ENCODE assay signal across 8 mouse cellular contexts in the genomic region with DNA sequence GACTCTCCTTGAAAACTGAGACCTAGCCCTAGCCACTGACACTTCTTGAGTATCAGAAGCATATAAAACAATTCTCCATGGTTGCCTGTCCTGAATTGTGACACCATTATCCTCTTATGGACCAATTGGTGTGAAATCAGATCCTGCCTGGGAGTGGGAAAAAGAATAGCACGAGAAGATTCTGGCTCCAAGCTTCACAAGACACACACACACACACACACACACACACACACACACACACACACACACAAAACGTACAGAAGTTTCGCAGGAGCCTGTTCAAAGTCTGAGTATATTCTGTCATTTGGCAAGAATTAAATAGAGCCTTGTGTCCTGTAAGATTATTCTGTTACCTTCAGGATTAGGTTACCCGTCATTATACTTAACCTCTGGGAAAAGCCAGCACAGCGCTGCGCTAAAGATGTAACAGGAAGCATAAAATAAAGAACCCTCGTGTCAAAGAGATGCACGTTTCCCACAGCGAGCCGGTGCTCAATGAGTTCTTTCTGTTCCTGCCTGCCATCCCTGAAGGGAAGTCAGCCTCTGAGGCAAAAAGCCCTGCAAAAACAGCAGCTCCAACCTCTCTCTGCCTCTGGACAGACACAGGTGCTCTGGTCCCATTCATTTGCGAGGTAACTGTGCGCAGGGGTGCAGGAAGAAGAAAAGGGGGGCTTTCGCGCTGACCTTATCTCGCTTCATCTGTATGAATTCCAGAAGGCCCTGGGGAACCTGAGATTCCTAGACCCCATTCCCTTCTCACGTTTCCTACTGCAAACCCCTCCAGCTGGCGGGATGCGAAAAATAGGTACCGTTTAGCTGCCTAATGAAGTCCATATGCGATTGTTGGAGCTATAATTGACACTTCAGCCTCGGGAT.
DNase-seq lines count a peak whose midpoint lies in the region; ATAC-seq and TF ChIP-seq lines count a peak whose summit lies in the region.

No protein-coding gene starts in this region.

- H3K27ac ChIP-seq in embryonic facial prominence, embryonic 10.5 days (replicated peaks), result peak overlapping the region; percentile 78
- no peak overlapping the region for H3K27ac ChIP-seq in limb, embryonic 14.5 days (replicated peaks; ENCODE audit: low read depth, low read length)
- H3K27ac ChIP-seq in neural tube, embryonic 11.5 days (ENCODE audit: low read depth, low read length), result no peak overlapping the region

- H3K4me3 ChIP-seq in embryonic facial prominence, embryonic 10.5 days, result peak overlapping the region; percentile 40
- no peak overlapping the region; the same call in 1 of the 2 replicates for H3K4me3 ChIP-seq in limb, embryonic 14.5 days (replicated peaks; ENCODE audit: low read length)
- no peak overlapping the region for H3K4me3 ChIP-seq in neural tube, embryonic 11.5 days (ENCODE audit: low read depth, low read length)

- peak; percentile 84 for DNase-seq in embryonic facial prominence, embryonic 10.5 days (ENCODE audit: low spot score)
- DNase-seq in limb, embryonic 14.5 days (ENCODE audit: low spot score), result peak; percentile 53
- peak; percentile 55 for DNase-seq in neural tube, embryonic 11.5 days (ENCODE audit: low spot score)
- DNase-seq in left cerebral cortex, adult 18-20 months (ENCODE audit: low spot score in 2 of 2), result no peak
- no peak for DNase-seq in adrenal gland, postnatal 36 days
- no peak for DNase-seq in urinary bladder, postnatal 10 days (ENCODE audit: low spot score)
- DNase-seq in layer of hippocampus, postnatal 14 days (ENCODE audit: low spot score in 2 of 2), result no peak

- H3K36me3 ChIP-seq in embryonic facial prominence, embryonic 10.5 days (replicated peaks), result no peaks in the 10 kb centered on the region
- no peaks in the 10 kb centered on the region for H3K36me3 ChIP-seq in limb, embryonic 14.5 days (ENCODE audit: control insufficient read depth, insufficient read depth, low read length)
- H3K36me3 ChIP-seq in neural tube, embryonic 11.5 days (ENCODE audit: control insufficient read depth, insufficient read depth, low read length), result no peaks in the 10 kb centered on the region

- H3K9me3 ChIP-seq in embryonic facial prominence, embryonic 10.5 days, result no peaks in the 10 kb centered on the region
- no peaks in the 10 kb centered on the region for H3K9me3 ChIP-seq in limb, embryonic 14.5 days (ENCODE audit: control insufficient read depth, low read length)
- no peaks in the 10 kb centered on the region for H3K9me3 ChIP-seq in neural tube, embryonic 11.5 days (ENCODE audit: control insufficient read depth, low read length)

- no peak overlapping the region for H3K9ac ChIP-seq in limb, embryonic 14.5 days (ENCODE audit: low read depth, low read length, severe bottlenecking)
- H3K9ac ChIP-seq in neural tube, embryonic 11.5 days (ENCODE audit: low read length), result no peak overlapping the region

- peak overlapping the region; percentile 44 for H3K4me2 ChIP-seq in limb, embryonic 14.5 days (replicated peaks; ENCODE audit: low read depth, low read length, severe bottlenecking)
- H3K4me2 ChIP-seq in neural tube, embryonic 11.5 days (ENCODE audit: low read depth), result peak overlapping the region; percentile 14; the same call in 1 of the 2 replicates

- peaks cover 3% of the 10 kb centered on the region; the same call in 1 of the 2 replicates for H3K27me3 ChIP-seq in embryonic facial prominence, embryonic 10.5 days (replicated peaks; ENCODE audit: low read depth, poor library complexity, severe bottlenecking)
- H3K27me3 ChIP-seq in limb, embryonic 14.5 days (ENCODE audit: control insufficient read depth, insufficient read depth, low read length), result no peaks in the 10 kb centered on the region
- H3K27me3 ChIP-seq in neural tube, embryonic 11.5 days (ENCODE audit: control insufficient read depth, insufficient read depth, low read length), result no peaks in the 10 kb centered on the region

- no peak for TF ChIP-seq POLR2A in limb, embryonic 14.5 days (IDR thresholded peaks at IDR 0.05; ENCODE audit: borderline replicate concordance, extremely low read depth, insufficient read depth, insufficient read length)

- 28% methylated on average over 21 of the region's 21 CpGs for WGBS in embryonic facial prominence, embryonic 10.5 days
- 8% methylated on average over 21 of the region's 21 CpGs for WGBS in limb, embryonic 14.5 days
- WGBS in neural tube, embryonic 11.5 days, result 33% methylated on average over 21 of the region's 21 CpGs

- peak; percentile 17; the same call in 1 of the 2 replicates for ATAC-seq in common myeloid progenitor, adult 5-6 weeks (replicated peaks; ENCODE audit: low read depth, poor library complexity, severe bottlenecking)
- peak; percentile 70 for ATAC-seq in limb, embryonic 14.5 days (ENCODE audit: low FRiP score, low read depth)
- no peak for ATAC-seq in neural tube, embryonic 11.5 days (ENCODE audit: insufficient read depth, low FRiP score, low TSS enrichment)

- H3K4me1 ChIP-seq in embryonic facial prominence, embryonic 10.5 days, result peaks cover 47% of the 10 kb centered on the region
- peaks cover 17% of the 10 kb centered on the region for H3K4me1 ChIP-seq in limb, embryonic 14.5 days (ENCODE audit: control insufficient read depth, insufficient read depth, low read length)
- H3K4me1 ChIP-seq in neural tube, embryonic 11.5 days (ENCODE audit: control insufficient read depth, insufficient read depth, low read length), result peaks cover 12% of the 10 kb centered on the region

Comparison
In these comparisons a context has a peak if more than half of its experiments do, and no peak if none do; other contexts are left out.
1. DNase-seq: peak in embryonic facial prominence, embryonic 10.5 days (single experiment), limb, embryonic 14.5 days (single experiment) and neural tube, embryonic 11.5 days (single experiment); none in left cerebral cortex, adult 18-20 months (0 of 2), adrenal gland, postnatal 36 days (0 of 2), urinary bladder, postnatal 10 days (single experiment) and layer of hippocampus, postnatal 14 days (0 of 2).